Mouse (Mus musculus): ENCODE data around the gene Trim6.

DNA sequence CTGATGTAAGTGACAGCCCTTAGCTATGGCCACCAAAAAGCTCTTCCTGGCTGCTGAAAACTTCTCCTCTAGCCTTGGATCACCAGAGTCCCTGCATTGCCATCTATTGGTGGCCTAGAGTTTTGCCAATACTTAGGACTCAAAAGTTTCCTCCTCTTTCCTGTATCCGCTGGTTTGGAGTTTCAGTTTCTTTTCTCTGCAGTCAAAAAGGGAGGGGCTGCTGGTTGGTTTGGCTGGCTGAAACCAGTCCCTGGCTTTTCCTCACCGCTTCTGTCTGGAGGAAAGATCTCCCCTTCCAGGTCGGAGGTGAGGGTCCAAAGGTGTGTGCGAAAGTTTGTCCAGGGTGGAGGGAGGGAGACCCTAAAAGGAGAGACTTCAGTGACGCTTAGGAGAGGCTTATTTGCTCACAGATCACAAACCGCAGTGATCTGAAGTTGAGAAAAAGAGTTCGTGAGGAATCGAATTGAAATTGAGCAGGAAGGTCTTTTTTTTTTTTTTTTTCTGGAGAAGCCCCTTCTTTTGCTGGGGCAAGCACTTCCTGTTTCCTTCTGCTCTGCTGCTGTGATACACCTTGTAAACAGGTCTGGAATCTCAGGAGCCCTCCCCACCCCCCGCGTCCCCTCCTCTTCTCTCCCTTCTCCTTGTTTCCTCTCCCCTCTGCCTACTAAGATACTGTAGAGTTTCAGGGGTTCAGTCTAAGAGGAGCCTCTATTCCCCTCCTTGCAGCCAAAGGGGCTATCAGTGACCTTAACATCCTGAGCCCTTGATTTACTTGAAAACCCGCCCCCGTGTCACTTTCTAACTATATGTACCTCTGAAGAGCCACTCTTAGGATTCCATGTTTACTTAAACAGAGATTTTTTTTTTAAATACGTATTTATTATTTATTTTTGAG, 25.9 kb downstream of the Trim6 start, which contains the start of gene Trim34a:
- TF ChIP-seq CTCF (IDR thresholded peaks at IDR 0.05; ENCODE audit: borderline replicate concordance, control insufficient read depth, extremely low read depth, insufficient read depth, low read length, poor library complexity) (no peak), POLR2A (IDR thresholded peaks at IDR 0.05; ENCODE audit: control insufficient read depth, extremely low read depth, insufficient read depth, low read length, poor library complexity) (no peak)
